Mouse (Mus musculus): ENCODE measurements around the gene Nudt1.

The Nudt1 gene

DNA sequence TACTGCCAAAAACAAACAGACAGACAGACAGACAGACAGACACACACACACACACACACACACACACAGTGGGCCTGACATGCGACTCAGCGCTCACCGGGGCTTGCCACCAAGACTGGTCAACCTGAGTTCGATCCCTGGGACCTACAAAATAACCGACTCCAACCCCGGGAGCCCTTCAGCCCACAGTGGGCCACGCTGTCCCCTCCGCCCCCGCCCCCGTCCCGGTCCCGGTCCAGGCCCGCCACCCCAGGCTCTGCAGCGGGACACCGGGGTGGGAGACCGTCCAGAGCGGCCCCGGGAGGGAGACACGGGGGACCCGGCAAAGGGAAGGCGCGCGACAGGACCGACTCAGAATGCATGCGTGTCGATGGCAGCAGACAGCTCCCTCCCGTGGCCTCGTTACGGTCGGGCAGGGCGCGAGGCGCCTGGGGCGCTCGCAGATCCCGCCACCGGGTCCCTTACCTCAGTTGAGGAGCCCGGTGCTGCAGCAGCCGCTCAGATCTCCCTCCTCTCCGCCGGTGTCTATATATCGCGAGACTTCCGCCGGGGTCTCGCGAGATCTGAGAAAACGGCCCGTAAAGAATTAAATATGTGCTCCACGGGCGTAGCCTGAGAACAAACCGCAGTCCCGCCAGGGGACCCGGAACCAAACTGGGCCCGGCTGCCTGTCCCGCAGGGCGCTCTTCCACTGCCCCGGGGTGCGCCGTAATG lies at the start of gene Nudt1, which contains the start of gene Mad1l1:
Gene Nudt1, plus strand, starts transcription at position 615 of the 714 bp plus-strand sequence.
Gene Mad1l1, minus strand, starts transcription at position 511 of the 714 bp plus-strand sequence.
- peak; percentile 99 for DNase-seq (ENCODE audit: low read depth, low spot score)

DNA sequence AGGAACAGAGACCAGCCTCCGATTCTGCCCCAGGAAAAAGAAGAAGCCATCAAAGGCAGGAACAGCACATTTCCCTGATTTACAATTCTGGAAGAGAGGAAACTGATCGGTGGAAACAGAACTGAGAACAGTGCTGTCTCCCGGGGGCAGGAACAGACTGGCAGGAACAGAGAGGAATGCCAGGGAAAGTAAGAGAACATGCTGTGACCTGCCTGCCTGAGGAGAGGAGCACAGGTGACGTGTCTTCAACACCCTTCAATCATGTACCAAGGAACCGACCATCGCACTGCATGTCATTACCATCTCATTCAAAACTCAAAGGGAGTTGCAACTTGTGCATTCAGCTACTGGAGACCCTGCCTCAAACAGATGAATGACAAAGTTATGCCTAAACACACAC lies 44.7 kb upstream of the Nudt1 start:
- no peak for DNase-seq (ENCODE audit: low read depth, low spot score)

DNA sequence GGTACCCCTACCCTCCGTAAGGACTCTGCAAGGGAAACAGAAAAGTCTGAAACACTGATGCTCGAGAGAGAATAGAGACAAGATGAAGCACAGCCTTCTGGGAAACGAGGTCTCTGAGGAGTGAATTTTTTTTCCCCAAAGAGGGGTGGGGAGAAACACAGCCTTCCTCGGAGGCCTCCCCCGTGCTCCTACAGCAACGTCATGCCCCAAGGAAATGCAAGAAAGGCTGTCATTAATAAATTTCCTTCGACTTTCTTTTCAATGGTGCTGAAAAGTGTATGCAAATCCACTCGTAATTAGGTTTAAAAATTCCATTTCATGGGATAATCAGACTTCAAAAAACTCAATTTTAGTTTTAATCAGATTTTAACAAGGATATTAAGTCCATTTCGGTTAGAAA lies 41.3 kb upstream of the Nudt1 start:
- no peak for DNase-seq (ENCODE audit: low read depth, low spot score)

DNA sequence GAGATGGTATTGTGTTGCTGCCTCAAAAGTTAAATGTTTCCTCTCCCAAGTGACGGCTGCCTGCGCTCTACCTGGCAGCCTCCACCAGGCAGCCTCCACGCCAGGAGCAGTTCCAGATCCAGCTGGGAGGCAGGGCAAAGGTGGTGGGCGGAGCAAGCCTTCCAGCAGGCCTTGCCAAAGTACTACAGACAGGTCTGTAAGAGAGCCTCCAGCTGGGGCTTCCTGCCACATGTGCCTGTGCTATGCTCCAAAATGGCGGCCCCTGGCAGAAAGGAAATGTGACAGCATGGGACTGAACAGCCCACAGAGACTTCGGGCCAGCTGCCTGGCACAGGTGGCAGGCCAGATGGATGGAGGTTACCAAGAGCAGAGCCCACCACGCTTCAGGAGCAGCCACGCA lies 39.1 kb upstream of the Nudt1 start:
- peak; percentile 92 for DNase-seq (ENCODE audit: low read depth, low spot score)

DNA sequence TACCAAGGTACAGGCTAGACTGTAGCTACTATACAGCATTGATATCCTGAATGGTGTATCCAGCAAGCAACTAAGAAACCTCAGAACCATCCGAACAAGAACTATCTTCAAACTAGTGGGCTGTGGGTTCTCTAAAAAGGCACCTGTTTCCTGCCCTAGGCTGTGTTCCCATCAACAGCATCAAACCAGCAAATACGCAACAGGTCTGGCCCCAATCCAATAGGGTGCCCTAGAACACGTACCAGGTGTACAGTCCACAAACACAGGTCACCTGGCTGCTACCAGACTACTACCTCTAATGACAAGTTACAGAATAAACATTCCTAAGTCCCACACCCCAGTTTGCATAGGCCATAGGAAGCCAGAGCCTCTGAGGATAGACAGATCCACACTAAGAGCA lies 38.6 kb upstream of the Nudt1 start:
- no peak for DNase-seq (ENCODE audit: low read depth, low spot score)

DNA sequence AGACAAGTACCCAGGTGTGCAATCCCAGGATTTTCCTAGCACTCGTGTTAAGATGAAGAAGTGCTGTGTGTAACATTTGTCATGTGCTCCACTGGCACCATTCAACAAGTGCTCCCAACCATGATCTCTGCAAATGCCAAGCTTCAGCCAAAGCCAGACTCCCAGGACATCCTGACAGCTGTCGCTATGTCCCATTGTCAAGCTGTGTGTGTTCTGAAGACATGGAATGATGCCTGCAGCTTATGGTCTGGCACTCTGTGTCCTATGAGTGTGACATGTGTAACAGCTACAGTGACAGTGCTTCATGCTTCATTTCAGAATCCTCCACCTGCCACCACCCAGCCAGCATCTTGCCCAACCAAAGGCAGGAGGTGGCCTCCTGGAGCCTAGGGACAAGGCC lies 37.4 kb upstream of the Nudt1 start:
- no peak for DNase-seq (ENCODE audit: low read depth, low spot score)

DNA sequence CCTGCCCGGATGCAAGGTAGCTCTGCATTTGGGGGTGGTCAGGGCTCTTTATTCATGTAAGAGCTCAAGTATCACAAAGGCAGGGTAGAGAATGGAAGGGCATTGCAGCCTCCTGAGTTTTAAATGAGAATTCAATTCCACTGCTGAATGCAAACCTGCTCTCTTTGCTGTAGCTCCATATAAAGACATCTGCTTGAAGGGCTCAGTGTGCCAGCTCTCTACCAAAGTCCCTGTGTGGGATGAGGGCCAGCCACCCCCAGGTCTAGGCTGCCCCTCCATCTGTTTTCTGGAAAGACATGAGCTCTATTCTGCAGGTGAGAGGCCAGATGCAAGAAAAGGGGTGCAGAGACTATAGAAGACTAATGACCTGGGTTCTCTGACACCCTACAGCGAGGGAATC lies 36.7 kb upstream of the Nudt1 start:
- DNase-seq (ENCODE audit: low read depth, low spot score): no peak

DNA sequence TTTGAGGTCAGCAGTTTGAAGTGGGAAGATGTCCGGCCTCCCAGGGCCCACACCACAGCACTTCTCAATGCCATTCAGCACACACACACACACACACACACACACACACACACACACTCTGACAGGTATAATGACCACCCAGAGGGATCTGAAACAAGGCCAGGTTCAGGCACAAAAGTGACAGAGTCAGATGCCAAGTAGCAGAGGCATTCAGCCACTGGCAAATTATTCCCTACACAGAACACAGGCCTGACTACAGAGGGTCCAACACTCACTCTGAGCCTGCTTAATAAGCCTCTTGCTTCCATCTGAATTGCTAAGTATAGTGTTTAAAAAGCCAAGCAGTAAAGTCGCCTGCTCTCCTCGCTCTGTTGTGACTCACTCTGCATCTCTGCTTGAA lies 33.2 kb upstream of the Nudt1 start:
- DNase-seq (ENCODE audit: low read depth, low spot score): no peak

DNA sequence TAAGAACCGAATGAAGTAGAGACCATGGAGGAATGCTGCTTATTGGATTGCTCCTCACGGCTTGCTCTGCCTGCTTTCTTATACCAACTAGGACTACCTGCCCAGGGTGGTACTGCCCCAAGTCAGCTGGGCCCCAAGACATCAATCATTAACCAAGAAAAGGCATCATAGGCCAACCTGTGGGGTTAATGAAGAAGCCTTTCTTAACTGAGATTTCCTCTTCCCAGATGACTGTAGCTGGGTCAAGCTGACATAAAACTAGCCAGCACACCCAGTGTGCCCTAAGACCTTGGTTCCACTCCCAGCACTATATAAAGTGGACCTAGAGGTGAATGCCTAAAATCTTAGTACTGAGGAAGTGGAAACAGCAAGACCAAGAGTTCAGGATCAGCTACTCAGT lies 32.3 kb upstream of the Nudt1 start:
- no peak for DNase-seq (ENCODE audit: low read depth, low spot score)

DNA sequence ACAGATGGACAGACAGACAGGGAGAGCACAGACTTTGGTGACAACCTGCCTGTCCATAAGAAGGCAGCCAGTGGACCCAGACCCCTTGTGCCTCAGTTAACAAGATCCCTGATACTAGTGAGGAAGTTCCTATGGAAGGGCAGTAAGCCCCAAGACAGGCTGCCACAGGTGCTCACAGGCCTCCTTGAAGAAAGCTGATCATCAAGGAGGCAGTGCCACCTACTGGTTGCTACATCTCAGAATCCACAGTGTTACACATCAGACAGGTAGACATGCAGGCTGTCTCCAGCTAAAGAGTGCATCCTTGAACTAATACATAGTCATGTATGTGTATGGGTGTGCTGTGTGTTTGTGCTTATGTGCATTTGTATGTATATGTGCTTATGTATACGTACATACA lies 29.3 kb upstream of the Nudt1 start:
- peak; percentile 73 for DNase-seq (ENCODE audit: low read depth, low spot score)

DNA sequence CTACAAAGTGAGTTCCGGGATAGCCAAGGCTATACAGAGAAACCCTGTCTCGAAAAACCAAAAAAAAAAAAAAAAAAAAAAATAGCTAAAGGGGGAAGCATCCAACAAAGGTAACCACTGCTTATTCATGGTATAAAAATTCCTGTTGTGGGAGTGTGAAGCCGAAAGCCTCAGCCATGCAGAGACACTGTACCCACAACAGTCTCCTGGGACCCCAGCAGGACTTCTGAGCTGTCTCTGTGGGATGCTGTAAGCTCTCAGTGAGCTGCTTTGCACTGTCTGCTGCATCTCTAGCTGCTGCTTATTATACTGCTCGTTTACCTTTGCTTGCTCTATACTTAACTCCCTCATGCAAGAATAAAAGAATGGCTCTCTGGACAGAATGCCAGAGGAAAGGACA lies 23.2 kb upstream of the Nudt1 start:
- no peak for DNase-seq (ENCODE audit: low read depth, low spot score)

DNA sequence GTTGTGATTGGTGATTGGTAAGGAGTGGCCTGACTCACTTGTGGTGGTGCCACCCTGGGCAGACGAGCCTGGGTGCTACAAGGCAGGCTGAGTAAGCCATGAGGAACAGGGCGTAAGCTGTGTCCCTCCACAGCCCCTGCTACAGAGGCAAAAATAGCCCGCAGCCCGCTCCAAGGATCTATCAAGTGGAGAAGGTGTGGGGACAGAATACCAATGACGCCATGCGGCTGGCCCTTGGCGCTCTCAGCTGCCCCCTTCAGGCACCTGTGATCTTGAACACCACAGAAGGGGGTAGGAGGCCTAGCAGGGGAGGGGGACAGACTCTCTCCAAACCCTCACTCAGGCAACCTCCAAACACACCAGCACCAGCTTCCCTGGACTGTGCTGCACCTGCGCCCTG lies 15.4 kb upstream of the Nudt1 start:
- DNase-seq (ENCODE audit: low read depth, low spot score): no peak

DNA sequence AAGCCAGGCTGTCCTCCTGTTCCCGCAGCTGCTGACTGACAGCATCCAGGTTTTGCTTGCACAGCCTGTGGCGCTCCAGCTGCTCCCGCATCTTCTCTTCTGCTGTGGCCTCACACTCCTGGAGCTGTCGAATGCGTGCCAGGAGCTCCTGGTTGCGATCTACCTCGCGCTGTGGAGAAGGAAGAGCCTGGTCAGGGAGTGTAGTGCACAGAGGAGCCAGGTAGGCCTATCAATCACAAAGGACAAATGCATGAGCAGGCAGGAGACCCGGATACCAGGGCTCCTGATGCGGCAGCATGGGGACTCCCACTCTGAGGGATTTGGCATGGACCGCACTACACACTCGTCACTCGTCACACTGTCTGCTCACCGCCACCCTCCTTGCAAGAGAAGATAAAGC lies 13.9 kb upstream of the Nudt1 start:
- DNase-seq (ENCODE audit: low read depth, low spot score): no peak

DNA sequence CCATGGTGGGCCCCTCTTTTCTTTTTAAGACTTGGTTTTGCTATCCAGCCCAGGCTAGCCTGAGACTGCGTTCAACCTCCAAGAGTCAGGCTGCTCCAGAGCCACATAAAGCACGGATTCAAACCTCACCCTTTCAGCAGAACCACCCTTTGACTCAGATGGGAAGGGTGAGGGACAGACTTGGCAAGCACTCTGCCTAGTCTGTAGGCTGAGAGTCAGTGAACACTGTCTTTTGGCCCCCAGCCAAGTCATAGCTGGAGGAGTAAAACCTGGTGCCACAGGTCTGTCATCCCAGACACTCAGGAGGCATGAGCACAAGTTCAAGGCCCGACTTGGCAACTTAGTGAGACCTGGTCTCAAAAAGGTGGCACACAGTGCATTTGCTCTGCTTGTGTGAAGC lies 4.7 kb upstream of the Nudt1 start:
- DNase-seq (ENCODE audit: low read depth, low spot score): no peak

DNA sequence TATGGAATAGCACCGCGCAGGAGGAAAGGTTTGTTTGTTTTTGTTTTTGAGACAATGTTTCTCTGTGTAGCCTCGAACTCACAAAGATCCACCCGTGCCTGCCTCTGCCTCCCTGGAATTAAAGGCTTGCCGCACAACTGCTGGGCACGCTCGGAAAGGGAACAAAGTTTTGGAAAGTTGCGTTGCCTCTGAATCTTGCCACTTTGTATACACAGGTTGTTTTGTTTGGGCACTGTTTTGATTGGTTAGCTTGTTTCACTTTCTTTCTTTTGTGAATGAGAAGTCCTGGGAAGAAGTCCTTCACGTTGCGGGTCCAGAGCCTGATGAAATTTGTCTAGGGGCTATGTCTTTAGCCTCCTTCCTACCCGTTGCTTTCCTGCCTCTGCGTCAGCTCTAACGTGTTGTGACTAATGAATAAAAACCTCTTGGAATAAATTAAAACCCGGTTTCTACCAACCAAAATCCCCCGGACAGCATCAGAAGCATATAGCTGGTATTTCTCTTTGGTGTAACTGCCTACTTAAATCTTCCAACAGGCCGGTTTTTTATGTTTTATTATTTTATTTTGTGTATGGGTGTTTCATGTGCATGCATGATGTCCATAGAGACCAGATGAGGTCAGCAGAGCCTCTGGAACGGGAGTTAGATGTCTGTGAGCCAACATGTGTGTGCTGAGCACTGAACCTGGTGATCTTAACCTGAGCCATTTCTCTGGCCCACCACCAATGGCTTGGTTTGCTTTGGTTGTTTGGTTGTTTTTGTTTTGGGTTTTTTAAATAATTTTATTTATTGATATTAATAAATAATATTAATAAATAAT lies 510 bp downstream of the Nudt1 start:
- no peak for DNase-seq (ENCODE audit: low read depth, low spot score)

DNA sequence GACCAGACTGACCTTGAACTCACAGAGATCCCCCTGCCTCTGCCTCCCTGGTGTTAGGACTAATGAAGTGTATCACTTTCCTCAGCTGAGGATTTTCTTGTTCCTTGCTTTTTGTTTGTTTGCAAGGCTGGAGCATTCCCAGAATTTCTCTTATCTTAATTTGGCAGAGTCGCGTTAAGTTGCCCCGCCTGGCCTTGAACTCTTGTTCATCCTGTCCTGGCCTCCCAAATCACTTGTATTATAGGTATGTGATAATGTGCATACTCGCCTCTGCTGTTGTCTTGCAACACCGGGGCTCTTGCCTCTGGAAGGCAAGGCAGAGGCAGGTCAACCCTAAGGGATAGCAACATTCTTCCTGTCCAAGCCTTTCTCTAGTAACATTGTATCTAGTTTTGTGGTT lies 2.6 kb downstream of the Nudt1 start:
- peak; percentile 65 for DNase-seq (ENCODE audit: low read depth, low spot score)

DNA sequence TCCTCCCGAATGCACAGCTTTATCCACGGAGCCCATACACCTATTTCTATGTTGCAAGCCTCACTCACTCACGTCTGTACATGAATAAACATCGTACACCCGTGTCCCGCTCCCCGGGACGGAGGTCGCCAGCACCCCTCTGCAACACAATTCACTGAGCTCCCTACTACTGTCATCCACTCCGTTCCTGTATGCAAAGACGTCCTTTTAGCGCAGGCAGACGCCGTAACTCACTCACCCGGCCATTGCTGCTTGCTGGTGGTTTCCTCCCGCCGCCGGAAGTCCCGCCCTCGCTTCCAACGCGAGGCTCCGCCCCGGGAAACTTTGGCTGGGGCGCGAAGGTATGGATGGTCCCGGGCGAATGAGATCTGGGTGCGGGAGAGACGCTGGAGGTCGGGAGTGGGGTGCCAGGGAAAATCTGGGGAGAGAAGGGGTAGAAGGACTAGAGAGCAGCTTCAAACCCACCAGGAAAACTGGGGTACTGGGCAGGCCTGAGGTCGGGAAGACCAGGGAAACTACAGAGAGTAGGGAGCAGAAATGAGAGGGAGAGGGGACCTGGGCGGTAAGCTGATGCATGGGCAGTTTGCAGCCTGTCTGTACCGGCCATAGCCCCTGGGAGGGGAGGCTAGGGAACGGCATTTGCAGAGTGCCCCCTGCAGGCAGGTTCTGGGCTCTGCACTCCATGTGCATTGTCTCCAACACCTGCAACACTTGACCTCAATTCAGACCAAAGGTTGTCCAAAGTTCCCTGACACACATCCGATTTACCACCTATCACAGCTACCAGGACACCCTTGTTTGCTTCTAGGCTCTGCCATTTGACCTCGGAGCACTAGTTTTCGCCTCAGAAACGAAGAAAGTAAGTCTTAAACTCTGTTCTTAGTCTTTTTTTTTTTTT lies 10.4 kb downstream of the Nudt1 start, which contains the start of gene Mrm2:
Gene Mrm2, minus strand, starts transcription at position 284 of the 898 bp plus-strand sequence.
- DNase-seq (ENCODE audit: low read depth, low spot score): peak; percentile 97

DNA sequence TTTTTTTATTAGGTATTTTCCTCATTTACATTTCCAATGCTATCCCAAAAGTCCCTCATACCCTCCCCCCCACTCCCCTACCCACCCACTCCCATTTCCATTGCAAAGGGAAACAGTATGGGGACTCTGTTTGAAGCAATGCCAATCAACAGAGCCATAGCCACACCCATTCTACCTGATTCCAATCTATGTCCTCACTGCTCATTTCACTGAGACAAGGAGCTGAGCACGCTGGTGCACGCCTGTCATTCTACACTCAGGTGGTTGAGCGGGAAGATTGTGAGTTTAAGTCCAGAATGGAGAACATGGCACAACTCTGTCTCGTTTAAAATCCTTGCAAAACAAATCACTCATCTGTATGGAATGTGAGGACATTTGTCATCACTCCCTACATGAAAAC lies 11.1 kb downstream of the Nudt1 start:
- DNase-seq (ENCODE audit: low read depth, low spot score): peak; percentile 76

DNA sequence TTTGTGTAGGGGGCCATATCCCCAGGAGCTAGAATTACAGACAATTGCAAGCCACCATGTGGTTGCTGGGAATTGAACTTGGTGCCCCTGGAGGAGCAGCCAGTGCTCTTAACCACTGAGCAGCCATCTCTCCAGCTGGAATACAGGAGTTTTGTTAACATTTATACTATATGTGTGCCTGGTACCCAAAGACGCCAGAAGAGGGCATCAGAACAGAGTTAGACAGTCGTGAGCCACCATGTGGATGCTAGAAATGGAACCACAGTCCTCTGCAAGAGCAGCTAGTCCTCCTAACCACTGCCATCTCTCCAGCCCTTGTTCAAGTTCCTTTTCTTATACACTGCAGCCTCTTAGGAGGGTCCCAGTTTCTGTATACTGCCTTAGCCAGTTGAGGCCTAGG lies 12.2 kb downstream of the Nudt1 start:
- peak; percentile 74 for DNase-seq (ENCODE audit: low read depth, low spot score)

DNA sequence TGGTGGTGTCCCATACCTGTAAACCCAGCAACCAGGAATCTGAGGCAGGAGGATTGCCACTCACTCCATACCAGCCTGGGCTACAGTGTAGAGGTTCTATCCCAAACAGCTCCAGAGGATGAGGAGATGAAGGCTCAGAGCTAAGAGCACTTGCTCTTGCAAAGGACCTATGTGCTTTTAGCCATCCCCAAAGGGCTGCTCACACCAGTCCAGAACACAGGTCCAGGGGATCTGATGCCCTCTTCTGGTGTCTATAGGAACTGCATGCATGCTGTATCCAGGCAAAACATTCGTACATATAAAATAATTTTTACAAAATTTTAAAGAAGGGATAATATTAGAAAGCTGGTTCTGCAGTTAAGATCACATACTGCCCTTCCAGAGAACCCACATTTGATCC lies 15.2 kb downstream of the Nudt1 start:
- peak; percentile 61 for DNase-seq (ENCODE audit: low read depth, low spot score)

DNA sequence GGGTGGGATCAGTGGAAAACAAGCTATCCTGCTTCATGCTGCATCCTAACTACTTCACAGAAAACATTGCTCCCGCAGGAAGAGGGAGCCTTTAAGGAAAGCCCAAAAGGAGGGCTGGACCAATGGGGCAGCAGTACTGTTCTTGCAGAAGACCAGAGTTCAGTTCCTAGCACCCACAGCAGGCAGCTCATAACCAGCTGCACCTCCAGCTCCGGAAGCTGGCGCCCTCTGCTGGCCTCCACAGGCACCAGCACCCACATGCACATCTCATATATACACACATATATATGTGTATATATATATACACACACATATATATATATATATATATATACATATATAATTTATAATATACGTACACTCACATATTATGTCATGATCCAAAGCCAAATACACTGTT lies 17.3 kb downstream of the Nudt1 start:
- DNase-seq (ENCODE audit: low read depth, low spot score): peak; percentile 47

DNA sequence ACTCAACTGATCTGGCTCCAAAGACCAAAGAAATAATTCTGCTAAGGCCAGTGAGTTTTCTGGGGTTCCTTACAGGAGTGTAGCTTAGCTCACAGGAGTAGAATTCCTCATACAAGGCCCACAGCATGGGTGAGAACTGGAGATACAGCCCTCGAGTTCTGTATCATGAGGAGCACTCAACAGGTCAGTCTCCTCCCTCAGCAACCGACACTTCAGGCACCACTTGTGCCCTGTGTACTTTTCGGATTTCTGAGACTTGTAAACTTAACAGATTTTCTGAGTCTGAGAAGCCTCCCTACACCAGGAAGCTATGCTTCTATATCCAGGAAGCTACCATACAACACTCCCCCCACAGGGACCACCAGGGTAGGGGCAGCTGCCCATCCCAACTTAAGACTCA lies 18.4 kb downstream of the Nudt1 start:
- no peak for DNase-seq (ENCODE audit: low read depth, low spot score)
